Mouse (Mus musculus) forebrain, embryonic 13.5 days (tissue): Measurements from ENCODE around the gene Olfr522. TPM values are rescaled to one million over a fixed set of nuclear protein-coding genes. Genes with fewer than 3 reads are reported as not detected.
"Not testable (repeated sequence)": the region's sequence is repeated elsewhere in the genome, so short reads cannot be mapped to it uniquely, and the experiment has no call there.

ENCODE experiments used
- ATAC-seq: fragments of 200-750 bp; cut with Nextera tagmentation; 2 replicates; pipeline ENCODE4 v1.8.0; 2017
- H3K27ac ChIP-seq: fragments of 300-500 bp; sonication (generic); 2 replicates; pipeline ENCODE4 v1.5.1; 2015; ENCODE audit warnings: inconsistent platforms, mild to moderate bottlenecking, moderate library complexity
- H3K27me3 ChIP-seq: fragments of 300-500 bp; sonication (generic); 2 replicates; pipeline ENCODE4 v1.6.1; 2015; ENCODE audit warnings: mild to moderate bottlenecking, inconsistent platforms
- H3K36me3 ChIP-seq: fragments of 300-500 bp; sonication (generic); 2 replicates; pipeline ENCODE4 v1.6.1; 2015; ENCODE audit warnings: mild to moderate bottlenecking, inconsistent platforms; ENCODE audit not compliant: poor library complexity, severe bottlenecking
- H3K4me1 ChIP-seq: fragments of 300-500 bp; sonication (generic); 2 replicates; pipeline ENCODE4 v1.6.1; 2015; ENCODE audit warnings: inconsistent platforms
- H3K4me2 ChIP-seq: fragments of 300-500 bp; sonication (generic); 2 replicates; pipeline ENCODE4 v1.6.1; 2015; ENCODE audit warnings: inconsistent platforms, mild to moderate bottlenecking, moderate library complexity
- H3K4me3 ChIP-seq: fragments of 300-500 bp; sonication (generic); 2 replicates; pipeline ENCODE4 v1.5.1; 2015; ENCODE audit warnings: mild to moderate bottlenecking, inconsistent platforms
- H3K9ac ChIP-seq: fragments of 300-500 bp; sonication (generic); 2 replicates; pipeline ENCODE4 v1.6.1; 2015; ENCODE audit warnings: mild to moderate bottlenecking, inconsistent platforms
- H3K9me3 ChIP-seq: fragments of 300-500 bp; sonication (generic); replicated peaks from 2 replicates; pipeline ENCODE4 v1.6.1; 2016; ENCODE audit warnings: inconsistent platforms
- WGBS: fragments of 180-500 bp; shearing (Covaris S2); methylation state at CpG from one replicate; pipeline ENCODE4 v1.1.7; 2015; 5-methylcytosine and 5-hydroxymethylcytosine counted together
- polyA plus RNA-seq: library from polyadenylated mRNA; unstranded; fragments of >200 nt; fragmentation: Nextera tagmentation; extraction: Ambion mirVana; gene quantifications from 2 replicates; pipeline ENCODE4 v1.2.1, GENCODE M21; 2015

Olfr522 gene
- polyA plus RNA-seq, 1 experiment from 2014 or later = not detected

- H3K9me3 ChIP-seq = no peaks in the 10 kb centered on the region
- peak within 1 kb of the TSS; percentile 60 for H3K4me2 ChIP-seq
- no peaks in the 10 kb centered on the region for H3K36me3 ChIP-seq
- 2% methylated on average over 28 of the region's 28 CpGs for WGBS
- H3K27ac ChIP-seq = no peak within 1 kb of the TSS; the same call in 1 of the 2 replicates
- H3K27me3 ChIP-seq = peaks cover 30% of the 10 kb centered on the region
- peak within 1 kb of the TSS; percentile 64 for H3K9ac ChIP-seq
- peak within 1 kb of the TSS; percentile 41 for H3K4me3 ChIP-seq
- peak; percentile 72 for ATAC-seq
- H3K4me1 ChIP-seq = peaks cover 17% of the 10 kb centered on the region
These were observed 10.2 kb downstream of the Olfr522 start, which contains the start of gene Sprn for GRCm38 (mm10) chr7:140154218-140154927. Gene Sprn (minus strand): TSS chr7:140154877.

- peak overlapping the region; percentile 41 for H3K4me3 ChIP-seq
- no peaks in the 10 kb centered on the region for H3K36me3 ChIP-seq
- H3K9ac ChIP-seq = peak overlapping the region; percentile 64
- peaks cover 30% of the 10 kb centered on the region for H3K27me3 ChIP-seq
- peak overlapping the region; percentile 60 for H3K4me2 ChIP-seq
- H3K27ac ChIP-seq = no peak overlapping the region
- peaks cover 17% of the 10 kb centered on the region for H3K4me1 ChIP-seq
- no peaks in the 10 kb centered on the region for H3K9me3 ChIP-seq
- ATAC-seq = 0 out of 2 replicates have a peak, but pooled peaks have one; percentile 25
- 15% methylated on average over 4 of the region's 4 CpGs for WGBS
These were observed 10.7 kb downstream of the Olfr522 start for GRCm38 (mm10) chr7:140153829-140154217.

GRCm38 (mm10) chr7:140153383-140153782 is 11.2 kb downstream of the Olfr522 start:
- H3K4me1 ChIP-seq = peaks cover 17% of the 10 kb centered on the region
- H3K36me3 ChIP-seq = no peaks in the 10 kb centered on the region
- peak overlapping the region; percentile 60 for H3K4me2 ChIP-seq
- no peak overlapping the region for H3K27ac ChIP-seq
- H3K9ac ChIP-seq = peak overlapping the region; percentile 64
- 5% methylated on average over 28 of the region's 28 CpGs for whole genome bisulfite sequencing
- 0 out of 2 replicates have a peak, but pooled peaks have one; percentile 34 for ATAC-seq
- peak overlapping the region; percentile 41 for H3K4me3 ChIP-seq
- H3K27me3 ChIP-seq = peaks cover 27% of the 10 kb centered on the region
- no peaks in the 10 kb centered on the region for H3K9me3 ChIP-seq

DNA sequence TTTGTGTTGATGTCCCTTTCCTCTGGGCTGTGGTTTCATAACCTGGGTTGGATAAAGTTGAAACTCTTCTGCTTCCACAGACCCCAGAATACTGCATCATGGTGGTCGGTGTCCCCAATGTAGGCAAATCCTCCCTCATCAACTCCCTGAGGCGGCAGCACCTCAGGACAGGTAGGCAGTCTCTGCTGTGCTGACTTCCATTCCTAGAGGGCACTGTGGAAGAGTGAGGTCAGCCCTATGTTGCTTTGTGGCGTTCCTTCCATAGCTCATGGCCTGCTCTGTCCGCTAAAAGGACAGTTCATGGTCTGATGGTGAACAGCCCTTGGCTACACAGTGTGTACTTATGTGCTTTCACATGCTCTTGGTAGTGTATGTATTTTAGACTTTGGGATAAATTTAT is 20.0 kb downstream of the Olfr522 start:
- no peak for ATAC-seq
- WGBS = 87% methylated on average over 4 of the region's 4 CpGs
- no peak overlapping the region for H3K4me2 ChIP-seq

DNA sequence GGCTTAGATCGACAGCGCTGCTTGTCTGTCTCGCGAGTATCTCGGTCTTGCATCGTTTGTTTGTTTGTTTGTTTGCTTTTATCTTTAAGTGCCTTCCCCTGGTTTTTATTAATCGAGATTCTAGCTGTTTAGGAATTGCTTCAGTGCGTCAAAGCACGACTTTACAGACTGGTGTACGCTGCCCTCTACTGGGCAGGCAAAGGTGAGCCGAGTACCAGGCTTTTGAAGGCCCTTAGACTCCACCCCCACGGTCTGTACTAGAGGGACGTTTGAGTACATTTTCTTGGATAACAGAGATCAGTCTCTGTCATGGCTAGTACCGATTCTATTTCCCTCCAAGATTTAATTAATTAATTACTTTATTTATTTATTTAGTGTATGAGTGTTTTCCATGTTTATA is 23.2 kb downstream of the Olfr522 start:
- ATAC-seq = no peak
- 6% methylated on average over 14 of the region's 14 CpGs for WGBS
- Histone ChIP-seq H3K27ac (no peak overlapping the region), H3K4me2 (no peak overlapping the region), H3K9me3 (no peaks in the 10 kb centered on the region), H3K36me3 (no peaks in the 10 kb centered on the region), H3K27me3 (no peaks in the 10 kb centered on the region), H3K4me1 (peaks cover 7% of the 10 kb centered on the region), H3K9ac (no peak overlapping the region; the same call in 1 of the 2 replicates), H3K4me3 (no peak overlapping the region)

More for the DNA sequence above, 20.0 kb downstream of the Olfr522 start:
- no peak overlapping the region for H3K9ac ChIP-seq
- no peaks in the 10 kb centered on the region for H3K4me1 ChIP-seq
- H3K4me3 ChIP-seq = no peak overlapping the region
- no peak overlapping the region for H3K27ac ChIP-seq
- H3K9me3 ChIP-seq = no peaks in the 10 kb centered on the region
- H3K36me3 ChIP-seq = peaks cover 13% of the 10 kb centered on the region; the same call in 1 of the 2 replicates
- no peaks in the 10 kb centered on the region for H3K27me3 ChIP-seq

- Histone ChIP-seq H3K27ac (no peak overlapping the region; the same call in 1 of the 2 replicates), H3K9me3 (no peaks in the 10 kb centered on the region), H3K4me2 (peak overlapping the region; percentile 94), H3K4me3 (peak overlapping the region; percentile 83), H3K36me3 (no peaks in the 10 kb centered on the region), H3K9ac (peak overlapping the region; percentile 87), H3K27me3 (no peaks in the 10 kb centered on the region), H3K4me1 (peaks cover 7% of the 10 kb centered on the region)
- WGBS = under 1% methylated on average over 8 of the region's 8 CpGs
- no peak for ATAC-seq
These were observed 26.6 kb downstream of the Olfr522 start for GRCm38 (mm10) chr7:140138021-140138310.

DNA sequence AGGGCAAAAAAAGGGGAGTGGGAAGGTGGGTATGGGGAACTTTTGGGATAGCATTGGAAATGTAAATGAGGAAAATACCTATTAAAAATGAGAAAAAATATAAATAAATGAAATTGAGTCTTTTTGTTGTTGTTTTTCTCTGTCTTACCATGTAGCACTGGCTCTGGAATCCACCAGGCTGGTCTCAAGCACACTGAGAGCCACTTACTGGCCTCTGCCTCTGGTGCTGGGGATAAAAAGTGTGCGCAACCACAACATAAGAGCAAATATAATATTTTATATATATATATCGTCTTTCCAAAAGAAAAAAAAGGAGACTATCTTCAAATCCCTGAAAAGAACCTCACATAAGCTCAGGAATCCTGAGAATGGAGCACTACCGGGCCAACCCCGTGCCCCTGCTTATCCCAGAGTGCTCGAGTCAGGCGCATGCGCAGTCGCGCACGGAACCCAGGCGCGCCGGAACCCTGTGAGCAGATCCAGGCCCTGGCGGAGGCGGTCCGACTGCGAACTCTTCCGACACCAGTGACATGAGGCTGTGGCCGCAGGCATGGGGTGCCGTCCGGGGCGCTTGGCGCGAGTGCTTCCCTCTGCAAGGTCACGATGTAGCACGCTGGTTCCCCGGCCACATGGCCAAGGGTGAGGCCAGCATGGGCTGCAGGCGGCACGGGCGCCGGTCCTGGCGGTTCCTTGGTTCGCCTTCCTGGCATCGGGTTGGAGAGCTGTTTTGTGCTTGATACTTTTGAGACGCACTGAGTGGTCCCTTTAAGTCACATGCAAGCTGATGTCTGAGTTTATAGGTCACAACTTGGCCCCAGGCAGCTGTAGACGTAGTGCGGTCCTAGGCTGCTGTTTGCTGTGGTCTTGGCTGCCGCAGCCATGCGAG is 27.2 kb downstream of the Olfr522 start, which contains the start of gene Mtg1:
TSS of gene Mtg1 (plus strand) at position 430 of the 886 bp plus-strand sequence.
- no peaks in the 10 kb centered on the region for H3K36me3 ChIP-seq
- peaks cover 7% of the 10 kb centered on the region for H3K4me1 ChIP-seq
- no peaks in the 10 kb centered on the region for H3K27me3 ChIP-seq
- peak within 1 kb of the TSS; percentile 87 for H3K9ac ChIP-seq
- ATAC-seq = peak; percentile 98
- no peaks in the 10 kb centered on the region for H3K9me3 ChIP-seq
- H3K4me2 ChIP-seq = peak within 1 kb of the TSS; percentile 94
- H3K4me3 ChIP-seq = peak within 1 kb of the TSS; percentile 83
- 2% methylated on average over 39 of the region's 39 CpGs for WGBS
- H3K27ac ChIP-seq = peak within 1 kb of the TSS; percentile 52; the same call in 1 of the 2 replicates

DNA sequence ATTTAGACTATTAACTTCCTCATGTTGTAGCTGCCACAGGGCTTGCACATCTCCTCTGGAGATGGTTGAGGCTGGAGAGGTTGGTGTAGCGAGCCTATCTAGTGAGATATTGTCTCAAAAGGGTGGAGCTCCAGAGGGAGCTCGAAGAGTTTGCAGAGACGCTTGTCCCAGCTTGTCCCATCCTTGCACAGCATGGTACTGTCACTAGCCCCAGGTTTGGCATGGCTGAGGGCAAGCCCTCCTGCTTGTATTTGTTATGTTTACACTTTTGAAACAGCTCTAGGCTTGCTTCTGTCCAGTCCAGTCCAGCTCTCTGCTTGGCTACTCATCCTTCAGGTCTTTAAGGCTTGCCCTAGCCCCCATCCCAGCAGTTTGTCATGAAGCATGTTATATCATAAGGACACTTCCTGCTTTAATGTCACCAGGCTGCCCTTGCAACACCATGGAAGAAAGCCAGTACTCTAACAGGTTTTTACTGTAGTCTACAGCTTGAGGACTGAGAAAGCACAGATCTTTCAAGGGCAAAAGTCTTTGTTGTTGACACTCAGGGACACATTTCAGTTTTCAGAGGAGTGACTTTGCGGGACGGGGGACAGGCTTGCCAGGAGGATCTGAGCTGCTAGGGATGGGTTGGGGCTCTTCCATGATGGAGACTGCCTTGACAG is 29.3 kb downstream of the Olfr522 start:
- ATAC-seq = no peak
- H3K4me1 ChIP-seq = peaks cover 7% of the 10 kb centered on the region
- H3K9ac ChIP-seq = no peak overlapping the region
- H3K9me3 ChIP-seq = no peaks in the 10 kb centered on the region
- no peaks in the 10 kb centered on the region for H3K27me3 ChIP-seq
- no peak overlapping the region for H3K4me3 ChIP-seq
- 0 out of 2 replicates have a peak, but pooled peaks cover under 1% of the 10 kb centered on the region for H3K36me3 ChIP-seq
- WGBS = 90% methylated on average over 5 of the region's 5 CpGs
- no peak overlapping the region for H3K27ac ChIP-seq
- no peak overlapping the region for H3K4me2 ChIP-seq

DNA sequence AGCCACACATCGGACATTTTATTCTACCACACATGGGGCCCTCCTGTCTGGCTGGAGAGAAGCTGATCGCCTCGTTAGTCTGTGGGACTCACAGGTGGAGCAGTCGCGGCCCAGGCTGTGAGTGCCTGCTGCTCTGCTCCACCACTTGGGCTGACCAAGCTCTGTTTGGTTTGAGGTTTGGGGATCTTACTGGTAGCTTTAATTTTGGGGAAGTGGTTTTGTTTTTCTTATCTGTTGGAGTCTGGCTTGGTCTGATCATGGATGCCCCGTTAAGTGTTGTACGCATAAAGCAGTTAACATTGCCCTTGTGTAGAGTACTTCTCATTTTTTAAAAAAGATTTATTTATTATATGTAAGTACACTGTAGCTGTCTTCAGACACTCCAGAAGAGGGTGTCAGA is 30.5 kb downstream of the Olfr522 start:
- not testable (repeated sequence) for ATAC-seq, H3K4me2 ChIP-seq, H3K4me1 ChIP-seq, H3K27ac ChIP-seq, H3K36me3 ChIP-seq, H3K9me3 ChIP-seq, H3K27me3 ChIP-seq, H3K9ac ChIP-seq, H3K4me3 ChIP-seq
- WGBS = 90% methylated on average over 7 of the region's 7 CpGs

DNA sequence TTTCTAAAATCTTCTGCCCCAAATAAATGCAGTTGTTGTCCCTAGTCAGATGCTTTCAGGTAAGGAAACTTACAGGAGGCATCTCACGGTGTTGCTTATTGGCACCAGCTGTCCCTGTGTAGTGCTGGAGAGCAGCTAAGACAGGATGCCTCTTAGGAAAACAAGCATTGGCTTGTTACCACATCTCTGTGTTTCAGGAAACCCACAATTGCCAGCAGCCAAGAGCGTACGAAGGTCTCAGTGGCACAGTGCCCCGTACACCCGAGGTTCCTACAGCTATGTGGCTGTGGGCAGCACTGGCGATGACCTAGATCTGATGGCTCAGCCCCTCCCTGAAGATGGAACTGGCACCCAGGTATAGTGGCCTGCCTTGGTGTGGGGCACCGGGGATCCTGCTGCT is 32.4 kb downstream of the Olfr522 start:
- not testable (repeated sequence) for H3K27ac ChIP-seq, H3K36me3 ChIP-seq, H3K4me3 ChIP-seq, H3K4me1 ChIP-seq, H3K27me3 ChIP-seq, H3K4me2 ChIP-seq, H3K9ac ChIP-seq, H3K9me3 ChIP-seq, ATAC-seq
- WGBS = 87% methylated on average over 7 of the region's 7 CpGs

DNA sequence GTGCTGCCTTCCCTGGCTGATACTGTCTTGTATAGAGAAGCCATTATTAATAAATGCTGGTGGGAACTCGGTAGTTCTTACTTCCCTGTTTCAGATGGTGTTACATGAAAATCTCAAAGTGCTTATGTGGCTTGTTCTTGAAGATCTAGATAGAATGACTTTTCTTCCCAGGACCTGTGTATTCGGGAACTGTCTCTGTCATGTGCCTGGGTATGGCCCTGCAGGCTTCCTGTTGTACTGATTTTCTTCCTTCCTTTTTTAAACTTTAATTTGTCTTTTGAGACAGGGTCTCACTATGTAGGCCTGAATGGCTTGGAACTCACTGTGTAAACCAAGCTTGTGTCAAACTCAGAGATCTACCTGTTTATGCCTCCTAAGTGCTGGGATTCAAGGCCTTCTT is 36.7 kb downstream of the Olfr522 start:
- Histone ChIP-seq H3K4me1 (peaks cover 5% of the 10 kb centered on the region; the same call in 1 of the 2 replicates), H3K4me2 (no peak overlapping the region), H3K9me3 (no peaks in the 10 kb centered on the region), H3K9ac (no peak overlapping the region), H3K27me3 (no peaks in the 10 kb centered on the region), H3K4me3 (no peak overlapping the region), H3K36me3 (0 out of 2 replicates have a peak, but pooled peaks cover 7% of the 10 kb centered on the region), H3K27ac (no peak overlapping the region)
- ATAC-seq = no peak
- WGBS = 94% methylated on average over 2 of the region's 2 CpGs
